Mouse (Mus musculus) intestine, postnatal 0 days (tissue): ENCODE data around the gene Slc6a12. TPM values are rescaled to one million over a fixed set of nuclear protein-coding genes. Genes with fewer than 3 reads are reported as not detected.

Experiments
- ATAC-seq: fragments of 200-750 bp; cut with Nextera tagmentation; 2 replicates; pipeline ENCODE4 v1.8.0; 2017; ENCODE audit warnings: mild to moderate bottlenecking, moderate TSS enrichment, moderate library complexity
- H3K27ac ChIP-seq: fragments of 300-500 bp; sonication (generic); 2 replicates; pipeline ENCODE4 v1.5.1; 2014; ENCODE audit warnings: mild to moderate bottlenecking, low read depth, low read length, moderate library complexity
- H3K27me3 ChIP-seq: fragments of 300-500 bp; sonication (generic); replicated peaks from 2 replicates; pipeline ENCODE4 v1.6.1; 2014; ENCODE audit warnings: low read length, mixed read lengths; ENCODE audit not compliant: control insufficient read depth, insufficient read depth
- H3K36me3 ChIP-seq: fragments of 300-500 bp; sonication (generic); 2 replicates; pipeline ENCODE4 v1.6.1; 2014; ENCODE audit warnings: mild to moderate bottlenecking, moderate library complexity; ENCODE audit not compliant: control insufficient read depth, insufficient read depth
- H3K4me1 ChIP-seq: fragments of 300-500 bp; sonication (generic); replicated peaks from 2 replicates; pipeline ENCODE4 v1.6.1; 2014; ENCODE audit warnings: antibody characterized with exemption, low read length, mixed read lengths; ENCODE audit not compliant: control insufficient read depth, insufficient read depth
- H3K4me2 ChIP-seq: fragments of 300-500 bp; sonication (generic); replicated peaks from 2 replicates; pipeline ENCODE4 v1.6.1; 2014; ENCODE audit warnings: low read depth, mild to moderate bottlenecking, moderate library complexity
- H3K4me3 ChIP-seq: fragments of 300-500 bp; sonication (generic); 2 replicates; pipeline ENCODE4 v1.5.1; 2014; ENCODE audit warnings: low read depth, low read length
- H3K9ac ChIP-seq: fragments of 300-500 bp; sonication (generic); 2 replicates; pipeline ENCODE4 v1.6.1; 2014; ENCODE audit warnings: mild to moderate bottlenecking, low read depth, low read length
- H3K9me3 ChIP-seq: fragments of 300-500 bp; sonication (generic); 2 replicates; pipeline ENCODE4 v1.6.1; 2016; ENCODE audit warnings: mixed run types; ENCODE audit not compliant: control insufficient read depth
- CTCF ChIP-seq: sonication (generic); IDR thresholded peaks from 2 replicates; pipeline ENCODE4 v1.5.1; 2016; ENCODE audit warnings: low read depth, mild to moderate bottlenecking, control low read depth, antibody characterized with exemption, moderate library complexity
- WGBS: fragments of 180-500 bp; shearing (Covaris S2); extraction: QIAGEN DNeasy Blood & Tissue Kit; methylation state at CpG from one replicate; pipeline ENCODE4 v1.1.7; 2014; 5-methylcytosine and 5-hydroxymethylcytosine counted together
- polyA plus RNA-seq: library from polyadenylated mRNA; unstranded; fragments of >200 nt; fragmentation: Nextera tagmentation; extraction: Ambion mirVana; gene quantifications from 2 replicates; pipeline ENCODE4 v1.2.1, GENCODE M21; 2015

The Slc6a12 gene
- polyA plus RNA-seq, 1 experiment from 2014 or later: 0.20 TPM

- Histone ChIP-seq H3K9ac (no peak overlapping the region), H3K9me3 (no peaks in the 10 kb centered on the region), H3K4me3 (no peak overlapping the region), H3K27me3 (no peaks in the 10 kb centered on the region), H3K4me2 (no peak overlapping the region), H3K4me1 (no peaks in the 10 kb centered on the region), H3K36me3 (no peaks in the 10 kb centered on the region), H3K27ac (no peak overlapping the region)
- no peak for ATAC-seq
- TF ChIP-seq CTCF: no peak
- 90% methylated on average over 3 of the region's 3 CpGs for WGBS
These were observed 37.3 kb upstream of the Slc6a12 start for GRCm38 (mm10) chr6:121305571-121305970.

GRCm38 (mm10) chr6:121310984-121311383 is 31.9 kb upstream of the Slc6a12 start:
- WGBS: 49% methylated on average over 6 of the region's 6 CpGs
- ATAC-seq: peak; percentile 36; the same call in 1 of the 2 replicates
- H3K27ac ChIP-seq: no peak overlapping the region

GRCm38 (mm10) chr6:121319099-121319498 is 23.8 kb upstream of the Slc6a12 start:
- H3K9ac ChIP-seq: no peak overlapping the region
- peak; percentile 39; the same call in 1 of the 2 replicates for TF ChIP-seq CTCF
- no peak for ATAC-seq
- no peak overlapping the region for H3K4me3 ChIP-seq
- H3K36me3 ChIP-seq: no peaks in the 10 kb centered on the region
- WGBS: 62% methylated on average over 6 of the region's 6 CpGs
- no peaks in the 10 kb centered on the region for H3K27me3 ChIP-seq
- no peaks in the 10 kb centered on the region for H3K4me1 ChIP-seq
- H3K4me2 ChIP-seq: no peak overlapping the region
- no peaks in the 10 kb centered on the region for H3K9me3 ChIP-seq
- no peak overlapping the region for H3K27ac ChIP-seq

More at GRCm38 (mm10) chr6:121310984-121311383, 31.9 kb upstream of the Slc6a12 start:
- Histone ChIP-seq H3K36me3 (no peaks in the 10 kb centered on the region), H3K4me2 (no peak overlapping the region), H3K9me3 (no peaks in the 10 kb centered on the region), H3K4me3 (no peak overlapping the region), H3K9ac (no peak overlapping the region), H3K27me3 (no peaks in the 10 kb centered on the region), H3K4me1 (no peaks in the 10 kb centered on the region)
- TF ChIP-seq CTCF: no peak

GRCm38 (mm10) chr6:121322381-121323110 is 20.3 kb upstream of the Slc6a12 start:
- H3K4me2 ChIP-seq: no peak overlapping the region
- no peaks in the 10 kb centered on the region for H3K4me1 ChIP-seq
- no peak overlapping the region for H3K9ac ChIP-seq
- H3K9me3 ChIP-seq: no peaks in the 10 kb centered on the region
- no peak overlapping the region for H3K4me3 ChIP-seq
- H3K27ac ChIP-seq: no peak overlapping the region
- no peaks in the 10 kb centered on the region for H3K36me3 ChIP-seq
- WGBS: 81% methylated on average over 9 of the region's 9 CpGs
- no peak for ATAC-seq
- no peak for TF ChIP-seq CTCF
- H3K27me3 ChIP-seq: no peaks in the 10 kb centered on the region

- H3K9me3 ChIP-seq: no peaks in the 10 kb centered on the region
- H3K4me1 ChIP-seq: no peaks in the 10 kb centered on the region
- no peak overlapping the region for H3K27ac ChIP-seq
- H3K36me3 ChIP-seq: no peaks in the 10 kb centered on the region
- no peak overlapping the region for H3K9ac ChIP-seq
- ATAC-seq: no peak
- no peak overlapping the region for H3K4me2 ChIP-seq
- TF ChIP-seq CTCF: no peak
- H3K27me3 ChIP-seq: no peaks in the 10 kb centered on the region
- WGBS: 69% methylated on average over 3 of the region's 3 CpGs
- H3K4me3 ChIP-seq: no peak overlapping the region
These were observed 17.6 kb upstream of the Slc6a12 start for GRCm38 (mm10) chr6:121325298-121325697.

- Histone ChIP-seq H3K27me3 (no peaks in the 10 kb centered on the region), H3K36me3 (no peaks in the 10 kb centered on the region), H3K4me3 (no peak overlapping the region), H3K9ac (no peak overlapping the region), H3K4me2 (no peak overlapping the region), H3K4me1 (no peaks in the 10 kb centered on the region), H3K9me3 (no peaks in the 10 kb centered on the region), H3K27ac (no peak overlapping the region)
- WGBS: 73% methylated on average over 9 of the region's 9 CpGs
- ATAC-seq: no peak
- no peak for TF ChIP-seq CTCF
These were observed 17.1 kb upstream of the Slc6a12 start for GRCm38 (mm10) chr6:121325740-121326139.
